Mouse (Mus musculus) bone marrow, adult 2 months (tissue): Measurements from ENCODE around the gene Clcnka.

Experiments
- CTCF ChIP-seq: fragments of 200-500 bp; IDR thresholded peaks from 2 replicates; pipeline ENCODE4 v1.5.1; 2011; ENCODE audit warnings: low read length, control low read depth; ENCODE audit not compliant: control insufficient read depth, insufficient read depth
- POLR2A ChIP-seq: fragments of 200-500 bp; IDR thresholded peaks from 2 replicates; pipeline ENCODE4 v1.6.1; 2011; ENCODE audit warnings: low read depth, mild to moderate bottlenecking, control low read depth, low read length, borderline replicate concordance; ENCODE audit not compliant: control insufficient read depth

GRCm38 (mm10) chr4:141372426-141372825 is 26.1 kb downstream of the Clcnka start:
- TF ChIP-seq CTCF (no peak), POLR2A (no peak)
